Mouse (Mus musculus): ENCODE measurements at regions not wholly inside any gene's neighbourhood (a gene's known extent, or its start where the extent isn't known, plus 50 kb on each side); places are given as distances from the start of the nearest gene placed in this dataset.

DNA sequence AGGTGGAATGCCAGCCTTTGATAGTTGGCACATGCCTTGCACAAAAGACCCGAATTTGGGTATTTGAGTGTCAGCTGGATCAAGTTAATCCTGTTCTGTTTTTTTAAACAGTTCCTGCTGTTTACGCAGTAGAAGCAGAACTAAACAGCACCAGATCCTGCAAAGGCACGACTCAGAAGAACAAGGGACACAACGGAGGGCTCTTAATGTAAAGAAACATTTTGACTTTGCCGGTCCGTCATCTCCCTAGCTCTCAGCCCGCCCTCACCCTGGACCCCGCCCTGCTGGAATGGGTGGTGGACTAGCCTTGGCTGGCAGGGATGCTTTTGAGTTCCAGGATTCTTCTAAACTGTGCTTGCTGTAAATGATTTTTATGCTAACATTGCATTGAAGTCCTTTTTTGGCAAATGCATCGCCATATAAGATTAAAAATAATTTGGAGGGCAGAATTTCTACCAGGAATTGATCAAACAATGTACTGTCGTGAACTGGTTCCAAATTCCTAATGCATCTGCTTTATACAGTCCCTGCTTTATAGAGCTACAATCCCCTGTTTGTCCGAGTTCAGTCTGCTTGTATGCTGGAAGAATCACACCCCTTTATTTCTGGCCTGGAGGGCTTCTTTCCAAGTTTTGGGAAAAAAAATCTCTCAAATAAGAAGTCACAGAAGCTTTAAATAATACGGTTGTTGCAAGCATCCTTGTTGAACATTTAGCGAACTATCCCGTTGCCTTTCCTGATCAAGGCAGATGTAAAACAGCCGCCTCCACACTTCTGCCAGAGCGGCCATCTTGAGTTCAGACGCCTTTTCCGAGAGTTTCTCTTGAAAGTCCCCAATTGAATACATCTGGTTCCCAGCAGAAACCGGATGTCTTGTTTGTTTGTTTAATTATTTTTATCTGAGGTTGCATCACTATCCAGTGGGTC is 308.2 kb downstream of the Pten start:
- TF ChIP-seq CTCF (IDR thresholded peaks at IDR 0.05) = no peak
- TF ChIP-seq POLR2A (IDR thresholded peaks at IDR 0.05; ENCODE audit: insufficient read depth, low read depth, low read length) = no peak
